Mouse (Mus musculus) CD4-positive, CD25-positive, alpha-beta regulatory T cell, adult 4 months (primary cell): ENCODE results near the gene Myo1f. TPM values are rescaled to one million over a fixed set of nuclear protein-coding genes. Genes with fewer than 3 reads are reported as not detected.

Experiments
- ATAC-seq: one replicate; pipeline ENCODE4 v1.8.0; 2017
- polyA plus RNA-seq, 2 experiments: library from polyadenylated mRNA; unstranded; fragments of 100-300 nt; shearing (Covaris generic); gene quantifications; one replicate each; pipeline ENCODE4 v1.2.1; 2017

Myo1f gene
- polyA plus RNA-seq: 10 to 100 TPM; 51.2 to 91.0 TPM

DNA sequence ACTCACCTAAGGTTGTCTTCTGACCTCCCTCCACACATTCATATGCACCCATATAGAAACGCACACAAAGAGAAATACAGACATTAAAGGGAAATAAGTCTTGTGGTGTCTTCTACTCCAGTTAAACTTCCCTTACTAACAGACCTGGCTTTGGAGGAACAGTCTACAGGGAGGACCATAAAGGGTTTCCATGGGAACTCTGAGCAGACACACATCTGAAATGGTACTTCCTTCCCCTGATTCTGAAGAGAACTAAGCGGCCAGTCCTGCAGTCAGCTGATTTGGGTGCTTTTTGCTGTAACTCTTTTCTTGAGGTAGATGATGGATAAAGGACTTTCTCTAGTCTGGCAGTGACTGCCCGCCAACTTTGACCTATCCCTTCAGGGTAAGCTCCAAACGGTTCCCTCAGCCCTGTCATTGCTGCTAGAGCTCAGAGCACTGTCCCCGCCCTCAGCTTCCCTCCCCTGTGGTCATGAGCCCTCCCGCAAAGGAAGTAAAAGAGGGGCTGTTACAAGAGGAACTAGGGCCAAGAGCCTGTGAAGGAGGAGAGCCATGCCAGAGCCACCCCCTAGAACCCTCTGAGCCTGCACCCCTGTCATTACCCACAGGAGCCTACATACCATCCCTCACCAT, at the start of gene Myo1f:
TSS of gene Myo1f (plus strand) at position 485 of the 633 bp plus-strand sequence.
- peak; percentile 65 for ATAC-seq

DNA sequence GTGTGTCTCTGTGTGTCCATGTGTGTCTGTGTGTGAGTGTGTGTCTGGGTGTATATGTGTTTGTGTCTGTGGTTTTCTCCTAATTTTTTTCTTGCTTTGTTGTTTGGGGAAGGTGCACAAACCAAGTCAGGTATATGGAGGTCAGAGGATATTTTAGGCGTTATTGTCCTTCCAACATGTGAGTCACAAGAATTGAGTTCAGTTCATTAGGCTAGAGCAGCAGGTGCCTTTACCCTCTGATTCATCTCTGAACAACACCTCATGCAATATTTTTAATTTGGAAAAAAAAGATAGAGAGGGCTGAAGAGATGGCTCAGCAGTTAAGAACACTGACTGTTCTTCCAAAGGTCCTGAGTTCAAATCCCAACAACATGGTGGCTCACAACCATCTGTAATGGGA, 47.1 kb upstream of the Myo1f start:
- no peak for ATAC-seq

DNA sequence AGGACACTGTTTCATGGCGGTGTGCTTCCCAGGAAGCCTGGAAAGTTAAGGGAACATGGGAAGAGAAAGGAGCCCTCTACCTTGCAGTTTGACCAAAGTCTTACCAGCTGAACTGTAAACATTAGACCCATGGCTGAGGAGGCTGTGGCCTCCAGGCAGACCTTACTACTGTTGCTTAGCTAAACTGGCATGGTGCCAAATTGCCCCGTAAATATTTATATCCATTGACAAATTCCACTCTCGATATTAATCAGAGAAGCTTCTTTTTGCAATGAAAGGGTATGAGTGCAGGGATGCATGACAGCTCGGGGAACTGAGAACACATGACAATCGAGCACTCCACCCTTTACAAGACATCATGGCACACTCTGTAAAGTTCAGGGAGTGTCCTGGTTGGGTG, 45.3 kb upstream of the Myo1f start:
- no peak for ATAC-seq

DNA sequence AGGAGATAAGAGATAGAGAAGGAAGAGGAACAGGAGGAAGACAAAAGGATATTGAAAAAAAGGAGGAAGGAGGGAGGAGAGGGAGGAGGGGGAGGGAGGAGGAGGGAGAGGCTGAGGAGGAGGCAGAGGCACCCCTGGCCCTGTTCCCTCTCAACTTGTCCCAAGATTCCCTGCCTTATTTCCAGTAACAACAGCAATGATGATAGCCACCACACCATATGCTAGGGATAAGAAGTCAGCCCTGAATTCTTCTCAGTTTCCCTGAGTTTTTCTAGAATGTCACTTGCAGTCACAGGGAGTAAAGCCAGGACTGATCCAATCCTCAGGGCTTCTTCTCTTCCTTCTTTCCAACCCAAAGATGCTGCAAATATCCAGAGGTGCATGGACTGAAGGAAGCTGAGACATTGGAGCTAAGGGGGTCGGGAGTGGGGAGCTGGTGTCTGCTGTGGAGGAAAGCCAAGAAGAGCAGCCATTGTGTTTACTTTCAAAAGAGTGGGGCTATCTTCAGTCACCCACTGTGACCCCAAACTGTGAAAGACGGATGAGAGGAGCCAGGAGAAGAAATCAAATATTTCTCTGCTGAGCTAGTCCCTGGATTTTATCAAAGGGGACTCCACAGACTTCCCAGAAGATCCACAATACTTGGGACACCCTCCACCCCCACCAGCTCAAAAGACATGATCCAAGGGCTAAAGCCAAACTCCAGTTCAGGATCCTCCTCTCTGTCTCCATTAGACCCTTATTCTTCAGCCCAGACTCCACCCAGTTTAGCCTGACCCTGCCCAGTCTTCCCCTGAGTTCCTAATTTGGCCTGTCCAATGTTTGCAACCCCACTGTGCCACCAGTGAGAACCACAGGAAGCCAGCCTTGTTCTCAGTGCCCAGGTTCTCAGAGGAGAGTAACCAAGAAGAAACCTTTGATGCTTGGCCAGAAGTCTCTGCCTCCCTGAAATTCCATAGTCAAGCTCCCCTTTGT, 42.8 kb upstream of the Myo1f start:
- ATAC-seq: no peak

DNA sequence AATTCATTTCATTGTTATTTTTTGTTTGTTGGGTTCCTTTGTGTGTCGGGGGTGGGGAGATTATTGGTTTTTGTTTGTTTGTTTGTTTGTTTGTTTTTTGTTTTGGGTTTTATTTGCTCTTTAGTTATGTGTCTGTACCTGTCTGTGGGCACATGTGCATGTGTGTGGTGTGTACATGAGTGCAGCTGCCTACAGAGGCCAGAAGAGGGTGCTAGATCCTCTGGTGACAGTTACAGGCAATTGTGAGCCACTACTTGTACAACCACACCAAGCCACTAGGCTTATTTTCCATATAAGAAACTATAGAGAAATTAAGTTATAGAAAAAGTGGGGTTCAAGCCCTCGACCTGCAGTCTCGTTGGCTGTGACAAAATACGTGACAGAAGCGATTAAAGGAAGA, 41.6 kb upstream of the Myo1f start:
- ATAC-seq: no peak

DNA sequence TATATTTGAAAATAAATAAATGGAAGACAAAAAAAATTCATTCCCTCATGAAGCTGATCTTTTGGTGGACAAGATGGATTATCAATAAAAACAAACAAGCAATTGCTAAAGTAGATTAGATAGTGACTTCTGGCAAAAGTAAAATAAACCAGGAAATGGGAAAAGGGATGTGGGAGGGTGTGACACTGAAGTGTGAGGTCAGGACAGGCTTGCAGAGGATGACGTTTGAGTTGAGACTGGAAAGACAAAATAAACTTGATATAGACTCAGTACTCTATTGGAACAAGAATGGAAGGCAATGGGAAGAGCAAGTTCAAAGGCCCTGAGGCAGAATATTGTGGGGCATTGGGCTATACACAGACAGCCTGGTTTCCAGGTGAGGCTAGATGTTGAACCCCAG, 35.1 kb upstream of the Myo1f start:
- no peak for ATAC-seq

DNA sequence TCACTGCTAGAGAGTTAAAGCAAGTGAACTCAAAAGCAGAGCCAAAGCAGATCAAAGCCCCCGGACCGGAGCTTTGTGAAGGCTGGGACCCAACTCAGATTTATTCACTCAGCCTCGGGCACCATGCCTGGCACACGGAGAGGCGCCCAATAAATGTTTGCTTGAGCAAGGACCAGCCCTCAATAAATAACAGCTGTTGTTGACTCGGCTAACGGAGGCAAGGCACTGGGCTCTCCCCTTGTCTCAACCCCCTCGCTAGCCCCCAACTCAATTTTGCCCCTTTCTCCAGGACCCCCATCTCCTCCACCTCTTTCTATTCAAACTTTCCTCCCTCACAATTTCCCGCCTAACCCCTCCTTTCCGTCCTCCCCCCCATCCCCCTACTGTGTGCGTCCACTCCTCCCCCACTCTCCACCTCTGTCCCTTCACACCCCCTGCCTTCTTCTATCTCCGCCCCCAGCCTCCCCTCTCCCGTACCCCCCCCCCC, 32.0 kb upstream of the Myo1f start:
- ATAC-seq: peak; percentile 20

DNA sequence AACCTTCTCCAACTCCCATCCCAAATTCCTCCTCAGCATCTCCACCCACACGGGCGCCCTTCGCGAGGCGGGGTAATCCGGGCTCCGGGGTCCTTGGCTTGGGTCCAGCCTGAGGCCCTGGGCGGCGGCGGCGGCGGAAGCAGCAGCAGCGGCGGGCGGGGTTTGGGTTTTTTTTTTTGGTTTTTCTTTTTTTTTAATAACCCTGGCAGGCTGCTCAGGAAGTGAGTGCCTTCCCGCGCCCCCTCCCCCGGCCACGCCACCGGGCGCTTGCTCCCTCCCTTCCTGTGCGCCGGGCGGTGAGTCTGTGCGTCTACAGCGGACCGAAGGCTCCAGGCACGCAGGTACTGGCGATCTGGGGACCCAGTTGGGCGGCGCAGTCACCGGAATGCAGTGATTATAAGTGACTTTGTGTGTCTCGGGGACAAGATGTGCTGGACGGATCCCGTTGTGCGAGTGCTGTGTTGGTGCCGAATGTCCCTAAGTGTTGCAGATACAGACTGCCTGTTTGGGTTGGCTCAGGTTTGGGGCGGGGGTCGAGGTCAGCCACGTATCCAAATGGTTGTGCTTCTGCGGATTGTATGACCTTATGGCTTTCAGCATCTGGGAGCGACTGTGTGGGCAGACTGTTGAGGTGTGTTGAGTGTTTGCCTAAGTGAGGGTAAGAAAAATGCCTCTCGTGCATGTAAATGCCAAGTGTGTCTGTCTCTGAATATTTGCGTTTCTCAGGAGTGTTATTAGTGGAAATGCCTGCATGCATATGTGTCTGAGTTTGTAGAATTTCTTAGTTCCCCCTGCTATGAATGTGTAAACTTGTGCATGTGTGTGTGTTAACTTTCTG, 31.4 kb upstream of the Myo1f start, which contains the start of gene Adamts10:
TSS of gene Adamts10 (plus strand) at position 287 of the 838 bp plus-strand sequence.
- peak; percentile 97 for ATAC-seq

DNA sequence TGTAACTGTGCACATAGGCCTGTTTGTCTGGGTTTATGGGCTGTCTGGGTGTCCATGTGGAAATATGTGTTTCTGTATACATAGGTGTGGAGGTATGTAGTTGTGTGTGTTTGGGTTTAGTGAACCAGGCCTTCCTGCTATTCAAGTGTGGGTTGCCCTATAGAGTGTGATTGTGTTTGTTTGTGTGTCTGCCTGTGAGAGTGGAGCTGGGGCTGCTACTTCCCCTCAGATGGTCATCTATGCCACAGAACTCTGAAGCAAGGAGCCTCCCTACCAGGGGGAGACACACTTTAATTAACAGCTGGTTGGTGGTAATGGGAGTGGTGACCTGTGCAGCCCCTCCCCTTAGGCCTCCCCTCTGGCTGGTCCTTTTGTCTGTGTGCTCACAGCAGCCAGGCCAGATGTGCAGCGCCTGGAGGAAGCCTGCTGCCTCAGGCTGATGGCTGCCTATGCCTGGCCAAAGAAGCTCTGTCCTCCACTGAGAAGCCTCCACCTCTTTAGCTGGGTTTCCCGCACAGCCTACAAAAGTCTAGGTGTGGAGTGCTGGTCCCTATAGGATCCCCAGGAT, 30.6 kb upstream of the Myo1f start:
- ATAC-seq: no peak

DNA sequence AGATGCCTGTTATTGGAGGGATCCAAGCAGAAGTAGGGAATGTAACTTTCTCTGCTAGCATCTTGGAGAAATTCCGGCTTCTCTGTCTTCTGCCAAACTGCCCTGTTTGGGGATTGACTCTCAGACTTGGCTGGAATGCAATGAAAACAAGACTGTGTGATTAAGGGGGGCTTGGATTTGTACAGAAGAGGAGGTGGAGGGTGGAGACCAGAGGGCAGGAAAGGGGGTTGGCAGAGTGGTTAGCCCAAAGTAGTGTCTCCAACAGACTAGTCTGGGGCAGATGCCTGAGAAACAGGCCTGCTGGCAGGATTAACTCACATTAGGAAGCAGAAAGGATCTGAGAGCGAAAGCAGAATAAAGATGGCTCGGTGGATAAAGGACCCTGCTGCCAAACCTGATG, 29.0 kb upstream of the Myo1f start:
- no peak for ATAC-seq

DNA sequence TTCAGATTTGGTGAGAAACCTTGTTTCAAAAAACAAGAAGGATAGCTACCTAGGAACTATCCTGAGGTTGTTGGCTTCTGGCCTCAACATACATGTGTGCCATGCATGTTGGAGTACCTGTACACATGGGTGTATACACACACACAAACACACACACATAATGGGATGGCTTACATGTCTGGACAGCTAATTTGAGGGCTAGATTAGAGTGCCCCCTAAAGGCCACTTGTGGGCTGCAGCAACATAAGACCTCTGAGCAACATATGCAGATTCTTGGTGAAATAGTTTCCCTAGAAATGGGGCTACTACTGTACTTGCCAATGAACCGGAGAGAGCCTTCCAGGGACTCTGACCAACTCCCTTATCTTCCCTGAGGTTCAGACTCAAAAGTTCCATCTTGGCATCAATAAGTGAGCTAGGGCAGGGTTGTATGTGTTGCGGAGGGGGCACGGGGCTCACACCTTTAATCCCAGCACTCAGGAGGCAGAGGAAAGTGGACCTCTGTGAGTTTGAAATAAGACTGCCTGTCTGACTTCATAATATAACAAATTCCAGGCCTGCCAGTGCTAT, 16.3 kb upstream of the Myo1f start:
- ATAC-seq: peak; percentile 47

DNA sequence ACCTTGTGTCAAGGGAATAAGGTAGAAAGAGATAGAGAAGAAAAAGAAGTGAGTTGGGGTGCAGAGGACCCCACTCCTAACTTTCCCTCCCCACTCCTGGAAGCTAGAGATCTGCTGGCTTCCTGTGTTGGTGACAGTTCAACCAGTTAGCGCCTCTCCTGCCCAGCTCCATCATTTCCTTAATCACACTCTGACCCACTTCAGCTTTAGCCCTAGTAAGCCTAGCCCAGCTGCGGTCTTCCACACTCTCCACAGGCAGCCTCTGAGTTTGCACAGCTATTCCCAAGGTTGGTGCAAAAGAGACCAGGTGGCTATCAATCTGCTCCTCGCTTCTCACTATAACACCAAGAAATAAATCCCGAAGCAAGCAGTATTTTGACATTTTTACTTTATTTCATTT, 15.6 kb upstream of the Myo1f start:
- no peak for ATAC-seq

DNA sequence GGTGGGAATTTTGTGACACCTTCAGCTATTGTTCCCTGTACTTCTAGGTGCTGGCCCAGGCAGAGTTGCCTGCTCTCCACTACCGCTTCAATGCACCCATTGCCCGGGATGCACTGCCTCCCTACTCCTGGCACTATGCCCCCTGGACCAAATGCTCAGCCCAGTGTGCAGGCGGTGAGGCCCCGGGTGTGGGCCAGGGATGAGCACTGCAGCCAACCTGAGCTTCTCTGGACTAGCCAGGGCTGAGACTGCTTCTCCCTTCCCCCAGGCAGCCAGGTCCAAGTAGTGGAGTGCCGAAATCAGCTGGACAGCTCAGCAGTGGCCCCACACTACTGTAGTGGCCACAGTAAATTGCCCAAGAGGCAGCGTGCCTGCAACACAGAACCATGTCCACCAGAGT, 6.3 kb upstream of the Myo1f start:
- ATAC-seq: no peak

DNA sequence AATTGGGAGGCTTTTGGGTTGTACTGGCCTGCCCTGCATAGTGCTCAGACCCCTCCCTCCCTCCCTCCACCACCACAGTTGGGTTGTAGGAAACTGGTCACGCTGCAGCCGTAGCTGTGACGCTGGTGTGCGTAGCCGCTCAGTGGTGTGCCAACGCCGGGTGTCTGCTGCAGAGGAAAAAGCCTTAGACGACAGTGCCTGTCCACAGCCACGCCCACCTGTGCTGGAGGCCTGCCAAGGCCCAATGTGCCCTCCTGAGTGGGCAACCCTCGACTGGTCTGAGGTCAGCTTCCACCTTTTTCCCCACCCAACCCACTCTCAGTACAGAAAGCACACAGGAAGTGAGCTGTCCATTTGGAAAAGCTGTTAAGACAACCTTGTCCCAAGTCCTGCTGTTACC, 5.1 kb upstream of the Myo1f start:
- ATAC-seq: no peak

DNA sequence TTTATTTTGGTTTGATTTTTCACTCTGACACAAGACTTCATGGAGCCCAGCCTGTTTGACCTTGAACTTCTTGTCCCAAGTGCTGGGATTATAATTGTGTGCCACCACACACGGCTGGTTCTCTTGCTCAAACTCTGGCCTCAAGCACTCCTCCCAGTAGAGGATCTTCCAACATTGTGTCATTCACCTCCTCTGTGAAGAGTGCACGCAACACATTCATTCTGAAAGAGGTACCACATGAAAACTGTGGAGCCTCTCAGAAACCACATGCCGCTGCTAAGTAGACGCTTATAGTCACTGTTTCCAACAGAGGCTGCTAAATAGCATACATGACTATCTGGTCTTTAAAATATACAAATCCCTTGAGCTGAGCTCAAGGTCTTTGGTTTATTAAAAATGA, 3.4 kb upstream of the Myo1f start:
- ATAC-seq: no peak

DNA sequence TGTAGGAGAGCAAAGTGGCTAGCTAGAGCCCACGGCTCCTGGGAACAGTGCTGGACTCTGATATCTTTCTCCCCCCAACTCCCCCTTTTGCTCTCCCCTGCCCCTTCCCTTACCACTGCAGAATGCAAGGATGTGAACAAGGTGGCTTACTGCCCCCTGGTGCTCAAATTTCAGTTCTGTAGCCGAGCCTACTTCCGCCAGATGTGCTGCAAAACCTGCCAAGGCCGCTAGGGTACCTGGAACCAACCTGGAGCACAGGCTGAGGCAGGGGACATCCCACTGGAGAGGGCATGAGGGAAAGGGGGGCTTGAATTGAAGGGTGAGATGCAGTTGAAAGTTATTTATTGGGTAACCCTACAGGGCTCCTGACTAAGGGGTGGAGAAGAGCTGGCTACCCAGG, 2.5 kb upstream of the Myo1f start:
- no peak for ATAC-seq

DNA sequence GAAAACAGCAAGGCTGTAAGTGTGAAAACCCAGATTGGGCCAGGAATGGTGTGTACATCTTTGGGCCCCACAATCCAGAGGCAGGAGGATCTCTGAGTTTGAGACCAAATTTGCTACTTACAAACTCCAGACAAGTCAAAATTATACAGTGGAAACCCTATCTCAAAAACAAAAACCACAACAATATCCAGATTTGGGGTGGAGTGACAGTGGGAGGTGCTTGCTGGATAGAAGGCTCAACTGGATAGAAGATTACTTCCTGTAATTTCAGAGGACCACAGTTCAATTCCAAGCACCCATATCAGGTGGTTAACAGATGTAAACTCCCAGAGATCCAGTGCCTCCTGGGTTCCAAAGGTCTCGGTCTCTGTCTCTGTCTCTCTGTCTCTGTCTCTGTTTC, 971 bp upstream of the Myo1f start:
- ATAC-seq: no peak

DNA sequence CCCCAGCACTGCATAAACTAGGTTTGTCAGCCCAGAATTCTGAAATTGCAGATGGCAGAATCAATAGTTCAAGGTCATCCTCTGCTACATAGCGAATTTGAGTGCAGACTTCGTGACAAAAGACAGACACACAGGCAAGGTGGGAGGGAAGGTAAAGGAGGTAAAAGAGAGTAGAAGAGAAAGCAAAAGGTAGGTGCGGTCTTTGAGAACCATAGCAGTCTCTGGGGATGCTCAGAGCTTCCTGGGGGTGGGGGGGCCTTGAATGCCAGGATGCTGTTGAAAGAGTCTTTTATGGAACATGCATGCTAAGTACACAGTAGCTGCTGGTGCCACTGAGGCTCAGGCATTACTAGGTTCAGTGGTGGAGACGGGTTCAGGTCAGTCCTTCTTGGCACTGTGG, 2.4 kb downstream of the Myo1f start:
- ATAC-seq: peak; percentile 30

DNA sequence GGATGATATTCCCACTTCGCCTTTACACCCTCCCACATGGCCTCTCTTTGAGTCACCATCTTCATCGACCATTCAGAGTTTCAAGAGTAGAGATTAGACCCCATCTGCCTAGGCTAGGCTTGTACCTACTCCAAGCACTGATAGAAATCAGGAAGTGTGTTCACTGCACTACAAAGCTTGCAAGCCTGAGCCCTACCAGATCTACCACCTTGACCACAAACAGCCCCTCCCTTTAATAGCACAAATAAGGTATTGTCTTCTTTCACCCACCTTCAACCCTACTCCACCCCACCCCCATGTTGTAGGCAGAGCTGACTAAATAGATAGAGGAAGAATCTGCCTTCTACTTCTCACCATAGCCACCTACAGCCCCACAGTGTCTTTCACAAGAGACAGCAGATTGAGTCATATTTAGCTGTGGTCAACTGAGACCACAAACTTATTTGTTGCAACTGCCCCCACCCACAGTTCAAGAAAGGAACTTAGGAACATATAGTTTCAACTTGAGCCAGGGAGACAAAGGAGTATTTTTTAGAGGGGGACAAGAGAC, 8.1 kb downstream of the Myo1f start:
- ATAC-seq: peak; percentile 45

DNA sequence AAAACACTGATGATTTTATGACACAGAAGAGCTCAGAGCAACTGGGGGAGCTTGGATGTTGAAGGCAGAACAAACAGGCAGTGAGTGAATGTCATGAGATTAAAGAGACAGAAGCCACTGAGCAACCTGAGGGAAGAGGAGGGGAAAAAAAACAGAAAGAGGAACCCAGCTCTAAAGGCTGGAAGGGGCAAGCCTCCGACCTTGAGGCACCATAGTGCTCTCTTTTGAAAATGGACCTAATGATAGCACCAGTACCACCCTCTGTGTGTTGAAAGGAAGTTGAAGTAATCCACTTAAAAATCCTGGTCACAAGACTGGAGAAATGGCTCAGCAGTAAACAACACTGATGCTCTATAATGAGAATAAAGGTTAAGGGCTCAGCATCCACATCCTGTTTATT, 9.1 kb downstream of the Myo1f start:
- no peak for ATAC-seq

DNA sequence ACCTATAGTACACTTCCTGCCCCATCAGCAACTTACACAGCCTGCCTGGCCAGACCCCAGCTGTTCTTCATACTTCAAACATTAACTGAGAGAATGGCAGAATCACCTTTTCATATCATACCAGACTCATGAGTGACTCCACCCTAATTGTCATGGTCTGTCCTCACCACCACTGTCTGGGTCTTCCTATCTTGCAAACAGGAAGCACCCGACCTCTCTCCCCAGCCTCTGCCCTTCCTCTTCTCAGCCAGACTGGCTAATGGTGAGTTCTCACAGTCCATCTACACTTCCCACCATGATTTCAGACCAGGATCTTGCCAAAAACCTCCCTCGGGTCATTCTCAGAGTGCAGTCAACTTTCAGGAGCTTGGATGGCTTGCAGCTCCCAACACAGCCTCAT, 10.7 kb downstream of the Myo1f start:
- no peak for ATAC-seq

DNA sequence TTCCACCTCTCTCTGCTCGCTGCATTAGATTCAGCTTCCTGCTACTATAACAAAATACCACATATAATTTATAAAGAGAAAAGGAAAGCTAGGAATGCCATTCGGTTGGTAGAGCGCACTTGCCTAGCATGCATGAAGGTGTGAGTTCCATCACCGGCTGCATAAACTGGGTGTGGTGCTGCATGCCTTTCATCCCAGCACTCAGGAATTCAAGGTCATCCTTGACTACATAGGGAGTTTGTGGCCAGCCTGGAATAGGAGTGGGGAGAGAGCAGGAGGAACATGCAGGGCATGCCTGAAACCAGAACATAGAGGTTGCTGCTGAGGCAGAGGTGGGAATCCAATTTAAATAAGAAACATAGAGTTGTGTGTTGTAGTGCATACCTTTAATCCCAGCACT, 28.6 kb downstream of the Myo1f start:
- ATAC-seq: no peak
